Mouse (Mus musculus): ENCODE measurements around the gene 9130213A22Rik. TPM values are rescaled to one million over a fixed set of nuclear protein-coding genes. Genes with fewer than 3 reads are reported as not detected.

9130213A22Rik gene
- total and polyA plus RNA-seq, 3 experiments = 0.08 to 0.26 TPM; not detected in 1

GRCm38 (mm10) chr11:69073065-69073888, 49.1 kb downstream of the 9130213A22Rik start (continued):
- TF ChIP-seq GABPA (IDR thresholded peaks at IDR 0.05; ENCODE audit: low read depth, low read length) (no peak), ZC3H11A (IDR thresholded peaks at IDR 0.05; ENCODE audit: low read depth, low read length) (no peak), SMC3 (IDR thresholded peaks at IDR 0.05; ENCODE audit: low read depth, low read length) (0 out of 2 replicates have a peak, but pooled peaks have one; percentile 11), TBP (IDR thresholded peaks at IDR 0.05; ENCODE audit: low read depth, low read length) (peak; percentile 100), SIN3A (IDR thresholded peaks at IDR 0.05; ENCODE audit: low read length) (peak; percentile 93), CHD1 (IDR thresholded peaks at IDR 0.05; ENCODE audit: low read depth, low read length) (no peak), ELF1 (IDR thresholded peaks at IDR 0.05; ENCODE audit: low read depth, low read length) (peak; percentile 86), MYC (IDR thresholded peaks at IDR 0.05; ENCODE audit: low read depth, low read length) (peak; percentile 50; the same call in 1 of the 2 replicates), ZMIZ1 (IDR thresholded peaks at IDR 0.05; ENCODE audit: low read depth, low read length) (peak; percentile 100), HCFC1 (IDR thresholded peaks at IDR 0.05; ENCODE audit: low read depth, low read length) (peak; percentile 84), CTCF (IDR thresholded peaks at IDR 0.05 in 2 of 3, conservative IDR thresholded peaks at IDR 0.05 in 1 of 3; ENCODE audit: control insufficient read depth in 1 of 3, insufficient read depth in 1 of 3, low read depth in 2 of 3, low read length in 3 of 3, poor library complexity in 1 of 3, severe bottlenecking in 1 of 3) (no peak), E2F4 (IDR thresholded peaks at IDR 0.05; ENCODE audit: borderline replicate concordance, low read depth, low read length) (no peak), TCF12 (IDR thresholded peaks at IDR 0.05; ENCODE audit: low read depth, low read length) (peak; percentile 73; the same call in 1 of the 2 replicates)

GRCm38 (mm10) chr11:69072666-69073064, 49.7 kb downstream of the 9130213A22Rik start:
- TF ChIP-seq ZNF384 (IDR thresholded peaks at IDR 0.05; ENCODE audit: low read depth, low read length) (no peak), BHLHE40 (IDR thresholded peaks at IDR 0.05; ENCODE audit: borderline replicate concordance, low read depth, low read length) (no peak), USF1 (IDR thresholded peaks at IDR 0.05; ENCODE audit: low read depth, low read length) (no peak), POLR2A (IDR thresholded peaks at IDR 0.05; ENCODE audit: control insufficient read depth in 1 of 2, insufficient read depth in 1 of 2, low read depth in 1 of 2, low read length in 2 of 2, poor library complexity in 1 of 2) (no peak), NRF1 (IDR thresholded peaks at IDR 0.05; ENCODE audit: insufficient read depth, low read depth, low read length, poor library complexity, severe bottlenecking) (no peak), MAFK (IDR thresholded peaks at IDR 0.05; ENCODE audit: borderline replicate concordance, low read depth, low read length) (no peak), MEF2A (IDR thresholded peaks at IDR 0.05; ENCODE audit: extremely low read depth, insufficient replicate concordance, low read depth, low read length, poor library complexity, severe bottlenecking) (no peak), GABPA (IDR thresholded peaks at IDR 0.05; ENCODE audit: low read depth, low read length) (no peak), ZKSCAN1 (IDR thresholded peaks at IDR 0.05; ENCODE audit: low read depth, low read length) (no peak), JUND (IDR thresholded peaks at IDR 0.05; ENCODE audit: low read depth, low read length) (no peak), EP300 (IDR thresholded peaks at IDR 0.05; ENCODE audit: low read depth in 1 of 2, low read length in 2 of 2) (no peak), GATA1 (IDR thresholded peaks at IDR 0.05; ENCODE audit: low read depth, low read length) (no peak), MAZ (IDR thresholded peaks at IDR 0.05; ENCODE audit: low read depth, low read length) (no peak), NELFE (IDR thresholded peaks at IDR 0.05; ENCODE audit: low read depth, low read length) (no peak), USF2 (IDR thresholded peaks at IDR 0.05; ENCODE audit: borderline replicate concordance in 1 of 2, insufficient read depth in 1 of 2, low read depth in 1 of 2, low read length in 2 of 2) (no peak), RAD21 (IDR thresholded peaks at IDR 0.05; ENCODE audit: low read depth, low read length) (no peak)

More at GRCm38 (mm10) chr11:69072666-69073064, 49.7 kb downstream of the 9130213A22Rik start:
- Histone ChIP-seq H3K4me1 (ENCODE audit: control insufficient read depth in 1 of 2, insufficient read depth in 2 of 2, low read length in 2 of 2) (peaks cover 0 to 2% of the 10 kb centered on the region in 2 experiments; a peak in 1 of 4 replicates), H3K9me3 (replicated peaks; ENCODE audit: insufficient read depth, low read length) (no peaks in the 10 kb centered on the region), H3K4me3 (ENCODE audit: control insufficient read depth in 1 of 2, insufficient read depth in 1 of 2, low read depth in 2 of 2, low read length in 2 of 2) (no peak overlapping the region), H3K27me3 (ENCODE audit: control insufficient read depth in 1 of 2, insufficient read depth in 2 of 2, low read length in 2 of 2) (no peaks in the 10 kb centered on the region), H3K79me2 (ENCODE audit: control insufficient read depth, insufficient read depth, low read length, poor library complexity) (peaks cover 5% of the 10 kb centered on the region; the same call in 1 of the 2 replicates), H3K36me3 (ENCODE audit: control insufficient read depth in 1 of 2, insufficient read depth in 2 of 2, low read length in 2 of 2) (no peaks in the 10 kb centered on the region), H3K27ac (ENCODE audit: control insufficient read depth, low read depth, low read length) (peak overlapping the region; percentile 31; the same call in 1 of the 2 replicates), H3K9ac (ENCODE audit: control insufficient read depth, low read depth, low read length, poor library complexity, severe bottlenecking) (peak overlapping the region; percentile 22; the same call in 1 of the 2 replicates)
- no peak for DNase-seq (ENCODE audit: low read depth, low spot score)

Data from MEL (cell line).